Mouse (Mus musculus) large intestine, adult 2 months (tissue): ENCODE data around the gene Olfr982. TPM values are rescaled to one million over a fixed set of nuclear protein-coding genes. Genes with fewer than 3 reads are reported as not detected.

Experiments
- DNase-seq: peaks from one replicate; pipeline ENCODE4 v3.0.0-alpha.2; 2012; ENCODE audit warnings: low read depth, low spot score
- WGBS: fragments of 180-500 bp; shearing (Covaris S2); methylation state at CpG from one replicate; pipeline ENCODE4 v1.1.7; 2018; 5-methylcytosine and 5-hydroxymethylcytosine counted together
- polyA plus RNA-seq: library from polyadenylated mRNA; depleted of rRNA; stranded (reverse); fragments of >200 nt; gene quantifications from 2 replicates; pipeline ENCODE4 v1.2.3, GENCODE M21; 2012; rRNA removed

The Olfr982 gene
- polyA plus RNA-seq: not detected in 2 replicates

DNA sequence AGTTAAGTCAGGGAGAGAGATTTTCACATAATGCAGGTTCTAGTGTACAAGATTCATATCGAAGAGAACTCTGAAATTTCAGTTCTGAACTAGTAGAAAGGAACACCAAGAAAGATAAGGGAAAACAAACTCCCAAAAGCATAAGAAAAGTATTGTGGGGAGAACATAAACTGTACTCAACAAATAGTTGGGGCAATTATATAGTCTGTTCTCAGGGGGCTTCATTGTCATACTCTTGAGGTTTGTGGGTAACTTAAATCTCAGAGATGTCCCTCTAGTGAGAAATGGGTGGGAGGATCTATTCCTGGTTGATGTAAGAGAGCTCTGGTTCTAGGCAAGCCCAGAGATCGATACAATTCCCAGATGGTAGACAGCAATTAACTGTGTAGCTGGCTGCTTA, at the start of gene Olfr982:
Olfr982 (plus strand) TSS at position 301 of the 400 bp plus-strand sequence.
- DNase-seq: no peak
- WGBS: 80% methylated on average over 2 of the region's 2 CpGs

DNA sequence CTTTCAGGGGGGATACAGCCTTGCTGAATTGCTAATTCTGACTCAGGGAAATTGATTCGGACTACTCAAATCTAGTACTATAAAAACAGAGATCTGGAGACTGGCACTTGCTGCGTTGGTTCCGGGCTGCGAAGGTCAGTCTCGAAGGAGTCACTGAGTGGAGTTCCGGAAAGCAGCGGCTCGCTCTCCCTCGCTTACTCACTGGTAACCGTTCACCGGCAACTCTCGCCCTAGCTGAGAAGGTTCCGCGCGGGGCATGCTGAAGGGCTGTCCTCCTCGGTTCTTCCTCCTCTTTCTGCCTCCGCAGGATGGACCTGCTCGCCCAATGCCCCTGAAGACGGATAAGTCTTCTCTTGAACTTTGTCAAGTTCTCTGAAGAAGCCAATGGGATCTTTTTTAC, 23.5 kb upstream of the Olfr982 start:
- WGBS: 93% methylated on average over 19 of the region's 19 CpGs
- no peak for DNase-seq

DNA sequence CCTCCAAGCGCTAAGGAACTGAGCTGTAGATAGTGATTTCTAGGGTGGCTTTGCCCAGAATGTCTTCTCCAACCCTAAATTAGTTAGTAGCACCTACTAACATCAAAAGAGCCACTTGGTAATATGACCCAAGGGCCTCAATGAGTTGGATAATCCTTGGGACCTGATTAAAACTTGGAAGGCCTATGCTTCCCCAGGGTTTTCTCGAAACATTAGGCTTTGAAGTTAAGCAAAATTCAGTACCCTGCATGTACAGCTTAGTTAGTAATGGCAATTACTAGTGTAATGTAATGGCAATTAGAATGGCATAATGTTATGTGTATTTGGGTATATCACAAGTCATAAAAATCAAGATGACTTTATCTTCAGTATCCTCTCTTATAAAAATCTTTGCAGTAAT, 19.9 kb downstream of the Olfr982 start, which contains the start of gene Olfr983:
Olfr983 (minus strand) TSS at position 101 of the 400 bp plus-strand sequence.
- DNase-seq: no peak
- 84% methylated on average over 2 of the region's 2 CpGs for WGBS

DNA sequence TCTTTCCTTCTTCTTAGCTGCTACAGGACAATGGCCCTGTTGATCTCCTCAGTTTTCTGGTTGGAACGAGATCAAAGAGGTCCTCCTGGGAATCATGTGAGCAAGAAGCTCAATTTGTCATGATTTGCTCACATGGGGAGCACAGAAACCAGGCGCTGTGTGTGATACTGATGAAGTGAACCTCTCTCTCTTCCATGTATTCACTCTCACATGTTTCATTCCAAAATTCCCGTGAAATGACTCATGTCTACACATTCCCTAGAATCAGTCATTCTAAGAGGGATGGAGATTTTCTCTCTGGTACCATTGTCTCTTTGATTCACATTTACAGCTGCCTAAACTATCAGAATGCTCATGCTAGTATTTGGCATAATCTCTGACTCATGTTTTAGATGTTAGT, 21.1 kb downstream of the Olfr982 start:
- WGBS: 57% methylated on average over 3 of the region's 3 CpGs
- no peak for DNase-seq

DNA sequence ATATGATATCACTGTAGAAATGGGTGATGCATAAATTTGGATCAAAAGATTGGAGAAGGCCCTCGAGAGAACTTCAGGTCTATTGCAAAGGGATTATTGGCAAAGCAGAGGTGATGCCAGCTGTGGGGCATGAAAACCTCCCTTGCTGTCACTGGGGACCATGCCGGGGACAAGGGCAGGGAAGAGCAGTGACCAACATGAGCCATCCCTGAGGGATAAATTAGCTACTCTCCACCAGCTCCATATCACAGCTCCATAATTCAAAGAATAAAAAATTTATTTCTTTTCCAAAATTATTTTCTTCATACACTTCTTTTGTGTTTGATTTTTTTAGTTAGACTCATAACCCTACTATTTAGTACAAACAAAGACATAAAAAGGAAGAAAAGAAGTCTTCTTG, 40.5 kb downstream of the Olfr982 start, which contains the start of gene Olfr984:
Olfr984 (minus strand) TSS at position 101 of the 400 bp plus-strand sequence.
- WGBS: 78% methylated on average over 2 of the region's 2 CpGs

DNA sequence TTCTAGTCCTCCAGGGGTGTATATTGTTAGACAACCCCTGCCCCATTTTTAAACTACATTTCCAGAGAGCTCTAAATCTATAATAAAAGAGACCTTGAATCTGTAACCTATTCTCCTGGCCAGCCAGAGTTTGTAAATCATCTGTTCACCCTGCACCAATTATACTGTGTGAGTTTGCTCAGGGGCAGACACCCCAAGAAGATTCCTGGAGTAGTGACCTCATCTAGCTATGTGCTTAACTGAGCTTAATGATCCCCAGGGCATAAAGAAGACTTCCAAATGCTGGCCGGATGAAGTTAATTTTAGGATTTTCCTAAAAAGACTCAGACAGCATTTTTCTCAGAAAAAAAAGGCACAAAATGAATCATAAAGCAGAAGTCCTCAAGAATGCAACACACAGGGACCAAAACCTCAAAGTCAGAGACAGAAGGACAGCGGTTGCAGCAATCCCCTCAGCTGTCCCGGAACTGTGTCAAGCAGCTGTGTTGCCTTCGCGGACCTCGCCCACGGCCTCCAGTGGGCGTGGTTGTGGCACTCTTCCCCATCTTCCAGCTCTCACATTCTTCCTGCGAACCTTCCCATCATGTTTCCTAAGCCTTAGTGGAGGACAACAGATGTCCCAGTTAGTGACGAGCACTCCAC, 43.1 kb downstream of the Olfr982 start:
- DNase-seq: no peak

More for the DNA sequence above, 40.5 kb downstream of the Olfr982 start, which contains the start of gene Olfr984:
- no peak for DNase-seq

DNA sequence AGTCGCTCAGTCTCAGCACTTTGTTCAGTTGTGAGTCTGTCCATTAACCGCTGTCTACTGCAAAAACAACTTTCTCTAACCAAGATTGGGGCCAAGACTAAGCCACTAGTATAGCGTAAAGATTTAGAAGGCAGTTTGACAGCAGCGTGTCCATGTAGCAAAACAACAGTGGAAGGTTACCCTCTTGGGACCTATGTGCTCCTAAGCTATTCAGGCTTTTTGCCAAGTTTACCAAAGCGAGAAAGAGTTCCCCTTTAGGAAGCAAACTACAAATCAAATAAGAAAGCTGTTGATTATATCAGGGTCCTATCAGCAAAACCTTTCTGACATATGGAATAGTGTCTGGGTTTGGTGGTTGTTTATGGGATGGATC, 43.6 kb downstream of the Olfr982 start:
- DNase-seq: no peak
- 48% methylated on average over 5 of the region's 5 CpGs for WGBS

More for the DNA sequence above, 43.1 kb downstream of the Olfr982 start:
- WGBS: 5% methylated on average over 10 of the region's 10 CpGs

Other genes with a start within 250 kb of the Olfr982 start
- gene Olfr971, start 237.0 kb upstream of the Olfr982 start, polyA plus RNA-seq: not detected in 2 replicates
- gene Olfr972, start 207.4 kb upstream of the Olfr982 start, polyA plus RNA-seq: not detected in 2 replicates
- not detected in 2 replicates for gene Olfr229, start 166.5 kb upstream of the Olfr982 start, polyA plus RNA-seq
- gene Olfr974, start 136.3 kb upstream of the Olfr982 start, polyA plus RNA-seq: not detected in 2 replicates
- gene Olfr975, start 121.8 kb upstream of the Olfr982 start, polyA plus RNA-seq: not detected in 2 replicates
- gene Olfr976, start 112.7 kb upstream of the Olfr982 start, polyA plus RNA-seq: not detected in 2 replicates
- gene Olfr978, start 81.7 kb upstream of the Olfr982 start, polyA plus RNA-seq: not detected in 2 replicates
- gene Olfr979, start 70.4 kb upstream of the Olfr982 start, polyA plus RNA-seq: not detected in 2 replicates
- not detected in 2 replicates for gene Olfr980, start 64.2 kb upstream of the Olfr982 start, polyA plus RNA-seq
- gene Olfr981, start 52.4 kb upstream of the Olfr982 start, polyA plus RNA-seq: not detected in 2 replicates
- not detected in 2 replicates for gene Olfr983, start 19.8 kb downstream of the Olfr982 start, polyA plus RNA-seq
- gene Olfr984, start 40.4 kb downstream of the Olfr982 start, polyA plus RNA-seq: not detected in 2 replicates
- not detected in 2 replicates for gene Olfr985, start 56.4 kb downstream of the Olfr982 start, polyA plus RNA-seq
- not detected in 2 replicates for gene Tmem225, start 74.3 kb downstream of the Olfr982 start, polyA plus RNA-seq
- not detected in 2 replicates for gene Olfr986, start 107.1 kb downstream of the Olfr982 start, polyA plus RNA-seq
- 0.42 and 0.63 TPM in 2 replicates for gene Zfp202, start 118.5 kb downstream of the Olfr982 start, polyA plus RNA-seq
- gene Scn3b, start 195.4 kb downstream of the Olfr982 start, polyA plus RNA-seq: 0.26 and 0.27 TPM in 2 replicates